Mouse (Mus musculus) cerebellum, adult 2 months (tissue): ENCODE results near the gene Gm13128.
"Not testable (repeated sequence)": the region's sequence is repeated elsewhere in the genome, so short reads cannot be mapped to it uniquely, and the experiment has no call there.

Experiments
- CTCF ChIP-seq: fragments of 200-500 bp; IDR thresholded peaks from 2 replicates; pipeline ENCODE4 v1.5.1; 2011; ENCODE audit warnings: low read depth, mild to moderate bottlenecking, control low read depth, low read length, moderate library complexity, borderline replicate concordance; ENCODE audit not compliant: insufficient read depth
- POLR2A ChIP-seq: fragments of 200-500 bp; IDR thresholded peaks from 2 replicates; pipeline ENCODE4 v1.6.1; 2011; ENCODE audit warnings: low read length, control low read depth, borderline replicate concordance; ENCODE audit not compliant: insufficient read depth

- not testable (repeated sequence) for TF ChIP-seq CTCF, POLR2A
Observed at GRCm38 (mm10) chr4:144329949-144330348, at the start of gene Gm13128.
